Mouse (Mus musculus): ENCODE measurements around the gene Gas8.

DNA sequence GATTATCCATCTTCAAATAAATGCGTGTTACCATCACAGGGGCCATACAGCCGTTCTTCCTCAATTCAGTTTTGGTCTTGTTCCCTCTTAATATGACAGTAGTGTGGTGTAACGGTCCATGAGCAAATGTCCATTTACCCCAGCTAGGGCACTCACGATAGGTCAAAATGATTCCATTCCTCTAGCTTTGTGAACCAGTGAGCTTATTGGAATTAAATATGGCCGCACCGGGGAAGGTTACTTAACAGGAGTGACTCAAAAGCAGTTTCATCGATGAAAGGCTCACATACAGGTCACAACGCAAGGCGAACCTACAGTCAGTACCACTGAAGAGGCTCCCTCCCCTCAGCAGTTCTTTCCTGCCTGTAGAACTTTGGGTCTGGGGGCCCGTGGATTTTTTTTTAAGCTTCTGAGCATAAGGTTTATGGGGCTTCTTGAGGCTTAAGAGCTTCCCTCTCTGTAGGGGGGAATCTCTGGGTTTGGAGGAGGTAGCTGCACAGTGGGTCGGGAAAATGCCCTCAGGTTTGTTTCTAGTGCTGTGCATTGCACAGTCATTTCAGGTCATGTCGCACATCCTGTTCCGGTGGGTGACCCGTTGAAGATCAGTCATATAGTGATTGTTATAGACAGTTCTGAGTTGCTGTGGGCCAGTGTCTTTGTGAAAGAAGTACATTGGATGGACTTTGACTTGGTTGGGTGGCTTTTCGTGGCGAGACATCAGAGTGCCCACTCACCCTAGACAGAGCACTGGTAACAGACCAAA lies 40.0 kb upstream of the Gas8 start:
- TF ChIP-seq POLR2A (IDR thresholded peaks at IDR 0.05; ENCODE audit: low read depth, low read length), result no peak
- TF ChIP-seq CTCF (IDR thresholded peaks at IDR 0.05; ENCODE audit: extremely low read depth, insufficient read depth, insufficient read length, insufficient replicate concordance), result no peak
